Mouse (Mus musculus) midbrain, embryonic 12.5 days (tissue): ENCODE measurements at regions not wholly inside any gene's neighbourhood (a gene's known extent, or its start where the extent isn't known, plus 50 kb on each side); places are given as distances from the start of the nearest gene placed in this dataset.

Experiments
- ATAC-seq: fragments of 200-750 bp; cut with Nextera tagmentation; 2 replicates; pipeline ENCODE4 v1.8.0; 2017; ENCODE audit warnings: low read depth, moderate TSS enrichment, moderate library complexity; ENCODE audit not compliant: low FRiP score
- H3K27ac ChIP-seq: fragments of 300-500 bp; sonication (generic); replicated peaks from 2 replicates; pipeline ENCODE4 v1.5.1; 2016; ENCODE audit warnings: mild to moderate bottlenecking
- H3K27me3 ChIP-seq: fragments of 300-500 bp; sonication (generic); 2 replicates; pipeline ENCODE4 v1.6.1; 2016; ENCODE audit warnings: mild to moderate bottlenecking
- H3K36me3 ChIP-seq: fragments of 300-500 bp; sonication (generic); 2 replicates; pipeline ENCODE4 v1.6.1; 2016
- H3K4me1 ChIP-seq: fragments of 300-500 bp; sonication (generic); 2 replicates; pipeline ENCODE4 v1.6.1; 2016
- H3K4me2 ChIP-seq: fragments of 300-500 bp; sonication (generic); replicated peaks from 2 replicates; pipeline ENCODE4 v1.6.1; 2016; ENCODE audit warnings: mild to moderate bottlenecking, moderate library complexity
- H3K4me3 ChIP-seq: fragments of 300-500 bp; sonication (generic); 2 replicates; pipeline ENCODE4 v1.5.1; 2016; ENCODE audit warnings: mild to moderate bottlenecking
- H3K9ac ChIP-seq: fragments of 300-500 bp; sonication (generic); replicated peaks from 2 replicates; pipeline ENCODE4 v1.6.1; 2016; ENCODE audit warnings: mild to moderate bottlenecking, moderate library complexity
- H3K9me3 ChIP-seq: fragments of 300-500 bp; sonication (generic); 2 replicates; pipeline ENCODE4 v1.6.1; 2016; ENCODE audit warnings: mild to moderate bottlenecking
- WGBS: fragments of 180-500 bp; shearing (Covaris S2); methylation state at CpG from one replicate; pipeline ENCODE4 v1.1.7; 2016; 5-methylcytosine and 5-hydroxymethylcytosine counted together

GRCm38 (mm10) chr11:33061570-33061969, 85.6 kb downstream of the Fgf18 start:
- H3K4me2 ChIP-seq: no peak overlapping the region
- H3K27me3 ChIP-seq: no peaks in the 10 kb centered on the region
- WGBS: 87% methylated on average over 4 of the region's 4 CpGs
- no peak for ATAC-seq
- no peaks in the 10 kb centered on the region for H3K9me3 ChIP-seq
- H3K27ac ChIP-seq: no peak overlapping the region
- H3K4me1 ChIP-seq: no peaks in the 10 kb centered on the region
- H3K9ac ChIP-seq: no peak overlapping the region
- no peaks in the 10 kb centered on the region for H3K36me3 ChIP-seq
- no peak overlapping the region for H3K4me3 ChIP-seq

- Histone ChIP-seq H3K27ac (no peak overlapping the region), H3K9me3 (no peaks in the 10 kb centered on the region), H3K4me3 (no peak overlapping the region), H3K36me3 (no peaks in the 10 kb centered on the region), H3K4me1 (no peaks in the 10 kb centered on the region), H3K4me2 (no peak overlapping the region), H3K9ac (no peak overlapping the region), H3K27me3 (no peaks in the 10 kb centered on the region)
- no peak for ATAC-seq
- WGBS: 63% methylated on average over 3 of the region's 3 CpGs
Measured at GRCm38 (mm10) chr11:33060352-33060751, 86.8 kb downstream of the Fgf18 start.

- H3K4me3 ChIP-seq: no peak overlapping the region
- no peak overlapping the region for H3K27ac ChIP-seq
- H3K27me3 ChIP-seq: no peaks in the 10 kb centered on the region
- no peak for ATAC-seq
- no peak overlapping the region for H3K9ac ChIP-seq
- H3K36me3 ChIP-seq: no peaks in the 10 kb centered on the region
- no peak overlapping the region for H3K4me2 ChIP-seq
- WGBS: 87% methylated on average over 12 of the region's 12 CpGs
- no peaks in the 10 kb centered on the region for H3K9me3 ChIP-seq
- no peaks in the 10 kb centered on the region for H3K4me1 ChIP-seq
Measured at GRCm38 (mm10) chr11:33050216-33050615, 97.0 kb downstream of the Fgf18 start.

GRCm38 (mm10) chr11:33039854-33040792, 107.1 kb downstream of the Fgf18 start:
- Histone ChIP-seq H3K36me3 (no peaks in the 10 kb centered on the region), H3K4me1 (no peaks in the 10 kb centered on the region), H3K27me3 (no peaks in the 10 kb centered on the region), H3K9ac (no peak overlapping the region), H3K4me3 (no peak overlapping the region), H3K9me3 (no peaks in the 10 kb centered on the region), H3K27ac (no peak overlapping the region), H3K4me2 (no peak overlapping the region)
- no peak for ATAC-seq
- 84% methylated on average over 10 of the region's 10 CpGs for WGBS

- Histone ChIP-seq H3K9me3 (no peaks in the 10 kb centered on the region), H3K4me2 (no peak overlapping the region), H3K9ac (no peak overlapping the region), H3K4me3 (no peak overlapping the region), H3K36me3 (no peaks in the 10 kb centered on the region), H3K27me3 (no peaks in the 10 kb centered on the region), H3K27ac (no peak overlapping the region), H3K4me1 (no peaks in the 10 kb centered on the region)
- ATAC-seq: no peak
- 84% methylated on average over 4 of the region's 4 CpGs for WGBS
Measured at GRCm38 (mm10) chr11:33036367-33036766, 110.8 kb downstream of the Fgf18 start.

GRCm38 (mm10) chr11:33028920-33029319, 118.3 kb downstream of the Fgf18 start:
- Histone ChIP-seq H3K27ac (no peak overlapping the region), H3K4me1 (no peaks in the 10 kb centered on the region), H3K4me3 (no peak overlapping the region), H3K36me3 (no peaks in the 10 kb centered on the region), H3K4me2 (no peak overlapping the region), H3K9me3 (0 out of 2 replicates have a peak, but pooled peaks cover 3% of the 10 kb centered on the region), H3K27me3 (no peaks in the 10 kb centered on the region), H3K9ac (no peak overlapping the region)
- no peak for ATAC-seq

GRCm38 (mm10) chr11:33027121-33027520, 120.1 kb downstream of the Fgf18 start:
- no peak overlapping the region for H3K9ac ChIP-seq
- no peak overlapping the region for H3K27ac ChIP-seq
- H3K4me3 ChIP-seq: no peak overlapping the region
- H3K4me2 ChIP-seq: no peak overlapping the region
- WGBS: 90% methylated on average over 6 of the region's 6 CpGs
- 0 out of 2 replicates have a peak, but pooled peaks cover 3% of the 10 kb centered on the region for H3K9me3 ChIP-seq
- no peak for ATAC-seq
- no peaks in the 10 kb centered on the region for H3K36me3 ChIP-seq
- no peaks in the 10 kb centered on the region for H3K27me3 ChIP-seq
- H3K4me1 ChIP-seq: no peaks in the 10 kb centered on the region

- WGBS: 77% methylated on average over 17 of the region's 17 CpGs
- Histone ChIP-seq H3K4me1 (no peaks in the 10 kb centered on the region), H3K36me3 (no peaks in the 10 kb centered on the region), H3K27ac (no peak overlapping the region), H3K27me3 (no peaks in the 10 kb centered on the region), H3K9me3 (no peaks in the 10 kb centered on the region), H3K4me3 (no peak overlapping the region), H3K9ac (no peak overlapping the region), H3K4me2 (no peak overlapping the region)
- no peak for ATAC-seq
Measured at GRCm38 (mm10) chr11:33013229-33014185, 133.7 kb downstream of the Fgf18 start.

GRCm38 (mm10) chr11:33012384-33013160, 134.6 kb downstream of the Fgf18 start:
- Histone ChIP-seq H3K9ac (no peak overlapping the region), H3K4me1 (no peaks in the 10 kb centered on the region), H3K27ac (no peak overlapping the region), H3K36me3 (no peaks in the 10 kb centered on the region), H3K9me3 (no peaks in the 10 kb centered on the region), H3K4me3 (no peak overlapping the region), H3K4me2 (no peak overlapping the region), H3K27me3 (no peaks in the 10 kb centered on the region)
- no peak for ATAC-seq
- 87% methylated on average over 14 of the region's 14 CpGs for WGBS

- ATAC-seq: no peak
- no peak overlapping the region for H3K4me3 ChIP-seq
- H3K27ac ChIP-seq: no peak overlapping the region
- H3K4me2 ChIP-seq: no peak overlapping the region
- H3K9me3 ChIP-seq: no peaks in the 10 kb centered on the region
- peaks cover 9% of the 10 kb centered on the region; the same call in 1 of the 2 replicates for H3K4me1 ChIP-seq
- no peak overlapping the region for H3K9ac ChIP-seq
- H3K36me3 ChIP-seq: no peaks in the 10 kb centered on the region
- H3K27me3 ChIP-seq: no peaks in the 10 kb centered on the region
Measured at GRCm38 (mm10) chr11:33008611-33009010, 138.6 kb downstream of the Fgf18 start.

GRCm38 (mm10) chr11:33007826-33008530, 139.2 kb downstream of the Fgf18 start:
- Histone ChIP-seq H3K4me3 (no peak overlapping the region), H3K9ac (no peak overlapping the region), H3K27me3 (no peaks in the 10 kb centered on the region), H3K4me1 (peaks cover 9% of the 10 kb centered on the region; the same call in 1 of the 2 replicates), H3K27ac (no peak overlapping the region), H3K36me3 (no peaks in the 10 kb centered on the region), H3K9me3 (no peaks in the 10 kb centered on the region), H3K4me2 (no peak overlapping the region)
- ATAC-seq: no peak
- WGBS: 87% methylated on average over 11 of the region's 11 CpGs
